Mouse (Mus musculus) kidney, adult 9 months (tissue): ENCODE data around the gene Irf9.

Experiments used
- DNase-seq: peaks from one replicate; pipeline ENCODE4 v3.0.0; 2022

Gene Irf9

GRCm38 (mm10) chr14:55603271-55603632 lies at the start of gene Irf9:
Irf9 (plus strand) TSS chr14:55603571.
- DNase-seq, result no peak

GRCm38 (mm10) chr14:55554635-55555034 lies 48.7 kb upstream of the Irf9 start:
- no peak for DNase-seq

- no peak for DNase-seq
Measured at GRCm38 (mm10) chr14:55555788-55556187, 47.6 kb upstream of the Irf9 start.

GRCm38 (mm10) chr14:55557003-55557402 lies 46.4 kb upstream of the Irf9 start:
- peak; percentile 95 for DNase-seq

- DNase-seq, result peak; percentile 60
Measured at GRCm38 (mm10) chr14:55557587-55557986, 45.8 kb upstream of the Irf9 start.

- no peak for DNase-seq
Measured at GRCm38 (mm10) chr14:55558740-55559448, 44.5 kb upstream of the Irf9 start.

GRCm38 (mm10) chr14:55559799-55560201 lies 43.6 kb upstream of the Irf9 start, which contains the start of gene Dcaf11:
Dcaf11 (plus strand) TSS chr14:55560006.
- peak; percentile 97 for DNase-seq

GRCm38 (mm10) chr14:55560202-55561073 lies 42.9 kb upstream of the Irf9 start, which contains the start of gene A730061H03Rik:
A730061H03Rik (minus strand) TSS chr14:55560406.
- DNase-seq, result peak; percentile 99

GRCm38 (mm10) chr14:55561860-55562259 lies 41.5 kb upstream of the Irf9 start:
- no peak for DNase-seq

GRCm38 (mm10) chr14:55563249-55563648 lies 40.1 kb upstream of the Irf9 start:
- DNase-seq, result no peak

- no peak for DNase-seq
Measured at GRCm38 (mm10) chr14:55565748-55566147, 37.6 kb upstream of the Irf9 start.

- DNase-seq, result peak; percentile 64
Measured at GRCm38 (mm10) chr14:55567496-55567895, 35.9 kb upstream of the Irf9 start.

- no peak for DNase-seq
Measured at GRCm38 (mm10) chr14:55570588-55570987, 32.8 kb upstream of the Irf9 start.

GRCm38 (mm10) chr14:55571760-55572159 lies 31.6 kb upstream of the Irf9 start:
- no peak for DNase-seq

GRCm38 (mm10) chr14:55575302-55575701 lies 28.1 kb upstream of the Irf9 start, which contains the start of gene Fitm1:
Fitm1 (plus strand) TSS chr14:55575617.
- DNase-seq, result no peak

GRCm38 (mm10) chr14:55575711-55576110 lies 27.7 kb upstream of the Irf9 start:
- peak; percentile 66 for DNase-seq

- peak; percentile 42 for DNase-seq
Measured at GRCm38 (mm10) chr14:55576376-55576775, 27.0 kb upstream of the Irf9 start.

- peak; percentile 77 for DNase-seq
Measured at GRCm38 (mm10) chr14:55577871-55578667, 25.3 kb upstream of the Irf9 start, which contains the start of gene Psme1. Psme1 (plus strand) TSS chr14:55578123.

- DNase-seq, result peak; percentile 79
Measured at GRCm38 (mm10) chr14:55578668-55579269, 24.6 kb upstream of the Irf9 start.

GRCm38 (mm10) chr14:55579511-55580496 lies 23.6 kb upstream of the Irf9 start:
- no peak for DNase-seq

- DNase-seq, result no peak
Measured at GRCm38 (mm10) chr14:55580731-55581130, 22.6 kb upstream of the Irf9 start.
